In genomic region chr5:91603347-91603746, GRCm38 (mm10) we compare ENCODE assay signal across 1 mouse cellular context.
TF ChIP-seq lines count a peak whose summit lies in the region.

No protein-coding gene starts in this region.

TF ChIP-seq in CH12.LX, 34 proteins besides CTCF, POLR2A, EP300 and RAD21 (continued from another document):
- TF ChIP-seq UBTF (IDR thresholded peaks at IDR 0.05; ENCODE audit: low read depth, low read length) (no peak), TBP (conservative IDR thresholded peaks at IDR 0.05; ENCODE audit: low read depth, low read length) (no peak), JUND (conservative IDR thresholded peaks at IDR 0.05; ENCODE audit: low read depth, low read length) (no peak), SIN3A (IDR thresholded peaks at IDR 0.05; ENCODE audit: low read length) (no peak)
